Mouse (Mus musculus) heart, adult 18-20 months (tissue): ENCODE results near the gene Gm20489. TPM values are rescaled to one million over a fixed set of nuclear protein-coding genes. Genes with fewer than 3 reads are reported as not detected.
A peak's percentile ranks its signal among the peaks of the same experiment; 100 is the strongest.

Experiments
- DNase-seq, 2 experiments: peaks; one replicate each; pipeline ENCODE4 v3.0.0; 2021 to 2022; ENCODE audit warnings: mixed read lengths in 1 of 2
- long read RNA-seq, 2 experiments: library from polyadenylated mRNA; stranded (forward); transcript quantifications; one replicate each; pipeline ENCODE4 v2.0.0; 2021
- total RNA-seq, 2 experiments: library from RNA; stranded (reverse); gene quantifications; 2 replicates each; pipeline ENCODE4 v1.2.3; 2021

The Gm20489 gene
- not detected for total RNA-seq
- long read RNA-seq, experiment 1, result 0 reads
- long read RNA-seq, experiment 2, result 0 reads

- DNase-seq, result no peak
These were observed at the start of gene Gm20489 for GRCm38 (mm10) chrX:101268755-101269124. Gene Gm20489, minus strand, starts transcription at chrX:101269023.

DNA sequence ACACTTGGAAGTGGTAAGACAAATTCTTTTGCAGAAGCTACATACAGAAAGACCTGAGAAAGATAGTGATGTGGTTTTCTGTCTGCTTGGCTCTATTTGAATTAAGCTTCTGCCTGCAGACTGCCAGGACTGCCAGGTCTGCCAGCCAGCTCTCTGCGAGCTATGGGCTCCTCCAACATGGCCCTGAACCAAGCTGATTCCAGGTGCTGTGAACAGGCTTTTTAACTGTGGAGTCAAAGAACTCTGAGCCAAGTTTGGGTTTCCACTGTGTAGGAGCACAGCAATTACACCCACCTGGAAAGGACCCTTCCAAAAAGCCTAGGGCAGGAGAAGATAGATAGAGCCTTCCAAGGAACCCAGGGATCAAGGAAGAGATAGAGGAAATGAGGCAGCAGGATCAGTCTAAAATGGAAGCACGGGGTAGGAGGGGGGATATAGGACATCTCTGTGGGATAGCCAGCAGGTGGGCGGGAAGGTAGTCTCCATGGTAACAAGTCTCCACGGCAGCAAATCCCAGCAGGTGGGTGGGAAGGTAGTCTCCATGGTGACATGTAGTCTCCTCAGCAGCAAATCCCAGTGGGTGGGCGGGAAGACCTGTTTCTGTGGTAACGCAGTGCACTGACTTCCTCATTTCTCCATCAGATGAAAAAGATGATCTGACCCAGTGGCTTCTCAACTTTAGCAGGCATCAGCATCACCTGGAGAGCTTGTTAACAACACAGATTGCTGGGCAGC, 45.0 kb upstream of the Gm20489 start:
- no peak for DNase-seq

GRCm38 (mm10) chrX:101309299-101309698, 40.5 kb upstream of the Gm20489 start:
- no peak for DNase-seq

DNA sequence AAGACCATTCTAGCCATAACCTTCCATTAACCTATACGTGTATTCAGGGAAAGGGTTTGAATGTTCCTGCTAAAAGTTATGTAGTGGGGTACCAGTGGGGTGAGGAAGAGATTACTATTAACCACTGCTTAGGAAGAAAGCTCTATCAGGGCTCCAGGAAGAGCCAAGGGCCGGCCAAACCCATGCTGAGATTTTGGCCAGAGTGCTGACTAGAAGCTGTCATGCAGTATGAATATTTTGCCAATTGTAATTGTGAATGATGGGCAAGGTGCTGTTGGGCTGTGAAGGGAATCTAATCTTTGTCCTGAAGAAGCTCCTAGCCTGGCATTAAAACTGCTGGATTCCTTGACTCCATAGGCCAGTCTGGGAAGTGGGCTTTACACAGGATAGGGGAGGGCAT, 35.8 kb upstream of the Gm20489 start:
- DNase-seq, result no peak

DNA sequence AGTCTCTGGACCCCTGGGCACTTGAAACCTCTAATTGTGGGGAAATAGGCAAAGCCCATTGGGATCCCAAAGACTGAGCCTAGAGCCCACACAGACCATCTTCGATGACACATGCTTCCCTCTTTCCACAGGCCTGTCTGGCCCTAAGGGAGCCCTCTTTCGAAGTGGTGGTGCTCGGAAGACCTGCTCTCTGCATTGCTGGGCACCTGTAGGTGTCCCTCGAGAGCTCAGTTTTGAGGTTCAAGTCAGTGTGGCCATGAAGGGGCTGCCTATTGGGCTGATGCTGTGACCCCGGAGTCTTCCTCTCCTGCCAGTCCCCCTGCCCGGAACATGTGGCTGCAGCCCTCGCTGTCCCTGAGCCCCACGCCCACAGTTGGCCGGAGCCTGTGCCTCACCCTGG, 32.8 kb upstream of the Gm20489 start:
- DNase-seq, result no peak

- DNase-seq, result no peak
These were observed 31.7 kb upstream of the Gm20489 start for GRCm38 (mm10) chrX:101300427-101301030.

- no peak for DNase-seq
These were observed 30.9 kb upstream of the Gm20489 start for GRCm38 (mm10) chrX:101299473-101300426.

DNA sequence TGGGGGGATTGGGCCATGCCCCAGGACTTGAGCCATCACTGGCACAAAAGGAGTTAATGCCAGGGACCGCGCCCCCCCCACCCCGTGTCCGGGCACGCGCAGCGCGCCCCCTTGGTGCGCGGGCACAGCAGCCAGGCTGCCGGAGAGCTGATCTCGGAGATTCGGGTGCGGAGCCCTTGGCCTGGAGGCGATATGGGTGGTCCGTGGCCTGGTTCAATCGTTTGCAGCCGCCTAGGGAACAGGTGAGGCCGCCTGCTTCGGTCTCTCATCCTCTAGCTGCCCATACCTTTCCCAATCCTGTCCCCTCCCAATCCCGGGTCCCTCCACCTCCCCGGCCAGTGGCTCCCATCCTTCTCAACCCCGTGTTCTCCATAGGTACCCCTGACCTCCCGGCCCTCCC, 30.2 kb upstream of the Gm20489 start, which contains the start of gene Nlgn3:
Nlgn3 (plus strand) TSS at position 114 of the 400 bp plus-strand sequence.
- no peak for DNase-seq

- no peak for DNase-seq
These were observed 21.3 kb upstream of the Gm20489 start for GRCm38 (mm10) chrX:101290111-101290510.

- no peak for DNase-seq
These were observed 20.2 kb upstream of the Gm20489 start for GRCm38 (mm10) chrX:101289037-101289436.

DNA sequence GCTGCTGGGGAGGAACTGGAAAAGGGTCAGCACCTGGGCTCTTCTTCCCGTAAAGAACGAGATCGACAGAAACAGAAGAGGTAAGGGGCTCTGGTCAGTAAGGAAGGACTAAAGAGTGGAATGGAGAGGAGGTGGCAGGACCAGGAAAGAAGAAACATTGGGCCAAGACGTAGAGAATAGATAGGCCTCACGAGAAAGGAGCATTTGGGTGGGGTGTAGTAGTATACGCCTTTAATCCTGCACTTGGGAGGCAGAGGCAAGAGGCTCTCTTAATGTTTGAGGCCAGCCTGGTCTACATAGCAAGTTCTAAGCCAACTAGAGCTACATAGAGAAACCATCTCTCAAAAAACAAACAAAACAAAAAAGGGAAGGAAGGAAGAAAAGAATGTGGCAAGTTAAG, 19.6 kb upstream of the Gm20489 start:
- no peak for DNase-seq

DNA sequence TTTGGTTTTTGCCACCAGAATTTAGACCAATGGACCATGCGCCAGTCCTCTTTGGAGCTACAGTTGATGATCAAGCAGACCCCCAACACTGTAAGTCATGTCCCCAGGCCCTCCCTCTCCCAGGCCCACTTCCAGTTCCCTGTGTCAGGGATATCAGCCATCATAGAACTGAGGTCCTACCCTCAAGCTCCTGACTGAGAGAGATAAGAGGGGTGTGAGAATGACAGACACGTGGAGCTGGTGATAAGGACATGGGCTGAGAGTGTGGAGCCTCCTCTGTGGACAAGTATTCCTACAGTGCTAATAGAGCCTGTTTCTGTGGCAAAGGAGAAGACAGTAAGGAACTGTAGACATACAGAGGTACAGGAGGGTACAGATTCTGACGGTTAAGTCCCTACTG, 18.7 kb upstream of the Gm20489 start:
- no peak for DNase-seq

DNA sequence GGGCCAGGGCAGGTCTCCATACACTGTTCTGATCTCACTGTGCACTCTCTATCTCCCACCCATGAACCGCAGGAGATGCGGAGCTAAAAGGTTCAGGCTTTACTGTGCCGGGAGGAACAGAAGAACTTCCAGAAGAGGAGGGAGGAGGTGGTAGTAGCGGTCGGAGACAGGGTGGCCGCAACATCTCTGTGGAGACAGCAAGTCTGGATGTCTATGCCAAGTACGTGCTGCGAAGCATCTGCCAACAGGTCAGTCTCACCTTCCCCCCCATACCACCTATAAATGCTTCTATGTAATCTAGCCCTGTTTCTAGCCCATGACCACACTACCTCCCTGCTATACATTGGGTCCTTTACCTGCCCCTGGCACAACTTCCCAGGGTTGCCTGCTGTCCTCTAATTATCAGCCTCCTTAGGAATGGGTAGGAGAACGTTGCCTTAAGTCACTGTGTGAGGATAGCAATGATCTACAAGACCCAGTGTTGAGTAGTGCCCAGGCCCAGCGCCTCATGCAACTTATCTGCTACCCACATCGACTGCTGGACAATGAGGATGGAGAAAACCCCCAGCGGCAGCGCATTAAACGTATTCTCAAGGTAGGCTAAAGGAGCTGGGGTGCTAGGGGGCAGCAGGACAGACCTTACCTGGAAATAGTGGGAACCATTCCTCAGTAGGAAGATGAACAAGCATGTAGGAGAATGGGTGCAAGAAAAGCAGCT, 17.3 kb upstream of the Gm20489 start:
- DNase-seq, result no peak

DNA sequence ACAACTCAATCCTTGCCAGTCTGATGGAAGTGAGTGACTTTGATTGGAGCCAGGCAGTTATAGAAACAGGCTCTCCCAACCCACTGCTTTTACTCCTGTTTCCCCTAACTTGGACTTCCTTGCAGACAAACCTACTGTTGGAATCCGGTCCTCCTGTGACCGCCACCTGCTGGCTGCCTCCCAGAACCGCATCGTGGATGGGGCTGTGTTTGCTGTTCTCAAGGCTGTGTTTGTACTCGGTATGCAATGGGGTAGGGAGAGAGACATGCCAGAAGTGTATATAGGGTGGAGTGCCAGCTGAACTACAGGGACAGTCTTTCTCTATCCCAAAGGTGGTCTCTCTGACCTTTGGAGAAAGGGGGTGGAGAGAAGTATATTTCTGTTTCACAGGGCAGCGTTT, 16.7 kb upstream of the Gm20489 start:
- peak; percentile 25 to 47 for DNase-seq

- DNase-seq, result no peak
These were observed 14.0 kb upstream of the Gm20489 start for GRCm38 (mm10) chrX:101282813-101283212.

DNA sequence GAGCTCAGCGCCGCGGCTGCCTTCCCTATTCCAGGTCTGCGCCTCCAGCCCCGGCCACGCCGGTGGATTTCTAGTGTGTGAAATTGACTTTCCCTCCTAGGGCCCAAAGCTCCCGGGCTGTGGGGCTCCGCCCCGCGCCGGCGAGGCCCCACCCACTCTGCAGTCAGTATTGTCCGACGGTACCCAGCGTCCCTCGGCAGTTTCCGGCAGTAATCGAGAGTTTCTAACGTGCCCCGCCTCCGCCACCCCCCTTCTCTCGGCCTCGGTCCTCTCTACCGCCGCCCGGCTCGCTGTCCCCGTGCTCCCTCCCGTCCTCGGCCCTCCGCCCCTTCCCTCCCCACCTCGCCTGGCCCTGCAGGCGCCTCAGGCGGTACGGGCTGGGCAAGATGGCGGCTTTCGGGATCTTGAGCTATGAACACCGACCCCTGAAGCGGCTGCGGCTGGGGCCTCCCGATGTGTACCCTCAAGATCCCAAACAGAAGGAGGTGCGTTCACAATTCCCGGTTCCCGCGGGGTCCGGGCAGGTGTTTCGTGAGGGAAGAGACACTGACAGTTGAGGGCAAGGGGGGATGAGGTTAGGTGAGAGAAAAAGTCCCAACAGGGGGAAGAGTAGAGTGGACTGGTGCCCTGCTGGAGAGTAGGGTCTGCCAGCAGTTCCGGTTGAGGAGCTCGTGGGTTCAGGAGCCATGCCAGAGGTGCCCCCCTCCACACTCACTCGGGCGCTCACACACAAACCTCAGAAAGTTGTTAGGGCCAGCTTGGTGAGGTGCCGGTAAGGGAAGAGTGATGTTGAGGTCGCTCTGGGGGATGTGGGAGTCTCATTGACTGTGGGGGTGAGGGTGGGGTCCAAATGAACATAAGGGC, 5.3 kb upstream of the Gm20489 start, which contains the start of gene Med12:
Med12 (plus strand) TSS at position 156 of the 864 bp plus-strand sequence.
- peak; percentile 92 to 95 for DNase-seq

- no peak for DNase-seq
These were observed 4.6 kb upstream of the Gm20489 start for GRCm38 (mm10) chrX:101273410-101273809.

DNA sequence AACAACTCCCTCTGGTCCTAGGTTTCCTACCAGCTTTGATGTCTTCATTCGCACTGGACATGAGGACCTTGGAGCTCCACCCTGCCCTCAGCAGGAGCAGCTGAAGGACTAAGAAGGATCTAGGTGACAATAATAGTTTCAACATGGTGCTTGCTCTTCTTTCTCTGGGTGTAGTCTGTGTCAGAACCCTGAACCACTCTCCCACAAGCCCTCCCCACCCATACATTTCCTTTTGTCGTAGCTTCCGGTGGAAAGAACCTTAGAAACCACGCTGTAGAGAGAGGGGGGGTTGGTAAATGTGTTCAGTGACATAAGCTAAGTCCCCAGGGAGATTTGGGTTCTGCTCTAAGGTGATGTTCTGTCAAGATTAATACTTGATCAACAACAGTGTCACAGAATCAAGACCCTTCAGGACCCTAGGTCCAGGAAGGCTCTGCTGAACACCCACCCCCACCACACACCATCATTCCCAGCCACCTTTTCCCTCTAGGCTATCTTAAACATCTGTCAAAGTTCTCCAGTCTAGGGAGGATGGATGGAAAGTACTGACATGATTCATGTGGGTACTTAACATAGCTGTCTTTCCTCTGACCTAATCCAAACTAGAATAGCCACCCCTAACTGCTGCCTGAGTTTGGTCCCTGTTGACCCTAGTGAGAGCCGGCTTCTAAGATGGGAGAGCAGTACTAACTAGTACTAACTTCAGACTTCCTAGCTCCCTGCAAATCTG, 633 bp downstream of the Gm20489 start, which contains the start of gene Il2rg:
Il2rg (minus strand) TSS at position 231 of the 730 bp plus-strand sequence.
- peak in 1 of 2 experiments; percentile 42 for DNase-seq

- DNase-seq, result no peak
These were observed 2.2 kb downstream of the Gm20489 start for GRCm38 (mm10) chrX:101266631-101267030.

DNA sequence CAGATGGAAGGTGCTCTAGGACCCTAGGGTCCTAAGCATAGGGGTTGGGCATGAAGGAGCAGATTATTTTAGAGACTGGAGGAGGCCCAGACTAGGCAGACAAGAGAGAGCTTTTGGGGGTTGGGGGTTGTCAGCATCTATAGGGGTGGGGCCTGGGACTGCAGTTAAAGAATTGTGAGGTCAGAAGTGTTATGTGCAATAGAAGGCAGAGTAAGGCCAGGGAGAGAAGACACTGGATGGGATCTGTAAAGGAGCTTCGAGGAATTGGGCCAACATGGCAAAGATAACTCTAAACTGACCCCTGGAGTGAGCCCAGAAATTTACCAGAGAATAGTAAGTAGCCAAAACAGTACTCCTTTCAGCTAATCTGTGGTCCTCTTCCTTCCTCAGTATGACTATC, 4.9 kb downstream of the Gm20489 start, which contains the start of gene Gm614:
Gm614 (minus strand) TSS at position 101 of the 400 bp plus-strand sequence.
- DNase-seq, result no peak
